In genomic region chr4:113764182-113764581, GRCm38 (mm10) we compare ENCODE assay signal across 19 mouse cellular contexts.
DNase-seq lines count a peak whose midpoint lies in the region; ATAC-seq and TF ChIP-seq lines count a peak whose summit lies in the region.
"Had no signal": no experiment of that assay in that cellular context is flagged by ENCODE, and none has a peak within 500 bp of the region (broad histone marks: within the 10 kb centered on the region; RNA-seq: fewer than 3 reads in every experiment).

No protein-coding gene starts in this region.

- no peak for DNase-seq in lung, postnatal 10 days
- DNase-seq: adrenal gland, adult 2 months; adrenal gland, adult 8-10 months; adrenal gland, postnatal 10 days; adrenal gland, postnatal 14 days; adrenal gland, postnatal 25 days; adrenal gland, postnatal 36 days; B cell, adult 2 months; cerebellum, adult 11 months; cerebellum, adult 11-12 months; cerebellum, adult 18-20 months had no signal

- no peak overlapping the region for H3K4me2 ChIP-seq in intestine, embryonic 15.5 days (replicated peaks)
- no peak overlapping the region for H3K4me2 ChIP-seq in intestine, postnatal 0 days (replicated peaks; ENCODE audit: low read depth)
- no peak overlapping the region for H3K4me2 ChIP-seq in intestine, embryonic 16.5 days (ENCODE audit: low read depth, low read length)

- no peaks in the 10 kb centered on the region for H3K36me3 ChIP-seq in intestine, embryonic 15.5 days
- H3K36me3 ChIP-seq in intestine, postnatal 0 days (ENCODE audit: control insufficient read depth, insufficient read depth), result no peaks in the 10 kb centered on the region
- no peaks in the 10 kb centered on the region for H3K36me3 ChIP-seq in intestine, embryonic 16.5 days (ENCODE audit: control insufficient read depth, insufficient read depth, low read length)
- H3K36me3 ChIP-seq: G1E had no signal

- no peak overlapping the region for H3K4me3 ChIP-seq in intestine, embryonic 15.5 days (replicated peaks)
- H3K4me3 ChIP-seq in intestine, postnatal 0 days (ENCODE audit: low read depth, low read length), result no peak overlapping the region
- H3K4me3 ChIP-seq in intestine, embryonic 16.5 days (ENCODE audit: low read length), result no peak overlapping the region

- peak; percentile 77 for ATAC-seq in intestine, embryonic 15.5 days
- ATAC-seq in intestine, postnatal 0 days, result no peak
- ATAC-seq in intestine, embryonic 16.5 days, result peak; percentile 87
- ATAC-seq: activated CD4-positive, CD25-positive, alpha-beta regulatory T cell, adult 4 months; CD4-positive, CD25-positive, alpha-beta regulatory T cell, adult 4 months; Patski had no signal

- no peaks in the 10 kb centered on the region for H3K4me1 ChIP-seq in intestine, embryonic 15.5 days (replicated peaks)
- no peaks in the 10 kb centered on the region for H3K4me1 ChIP-seq in intestine, postnatal 0 days (replicated peaks; ENCODE audit: control insufficient read depth, insufficient read depth, low read length)
- no peaks in the 10 kb centered on the region for H3K4me1 ChIP-seq in intestine, embryonic 16.5 days (ENCODE audit: control insufficient read depth, insufficient read depth, low read length)

- no peak overlapping the region for H3K27ac ChIP-seq in intestine, embryonic 15.5 days
- no peak overlapping the region for H3K27ac ChIP-seq in intestine, postnatal 0 days (ENCODE audit: low read depth, low read length)
- no peak overlapping the region for H3K27ac ChIP-seq in intestine, embryonic 16.5 days (ENCODE audit: low read length)

- H3K9ac ChIP-seq in intestine, embryonic 15.5 days, result no peak overlapping the region
- H3K9ac ChIP-seq in intestine, postnatal 0 days (ENCODE audit: low read depth, low read length), result no peak overlapping the region
- H3K9ac ChIP-seq in intestine, embryonic 16.5 days (ENCODE audit: low read depth, low read length), result no peak overlapping the region

- WGBS in intestine, embryonic 15.5 days, result 43% methylated on average over 1 of the region's 1 CpGs
- WGBS in intestine, postnatal 0 days, result 28% methylated on average over 1 of the region's 1 CpGs
- WGBS in intestine, embryonic 16.5 days, result 34% methylated on average over 1 of the region's 1 CpGs

- TF ChIP-seq CTCF in intestine, postnatal 0 days (IDR thresholded peaks at IDR 0.05; ENCODE audit: low read depth), result no peak

- no peaks in the 10 kb centered on the region for H3K27me3 ChIP-seq in intestine, embryonic 15.5 days (replicated peaks)
- H3K27me3 ChIP-seq in intestine, postnatal 0 days (replicated peaks; ENCODE audit: control insufficient read depth, insufficient read depth, low read length), result no peaks in the 10 kb centered on the region
- no peaks in the 10 kb centered on the region for H3K27me3 ChIP-seq in intestine, embryonic 16.5 days (replicated peaks; ENCODE audit: control insufficient read depth, insufficient read depth, low read length)
- H3K27me3 ChIP-seq: CH12.LX, Patski had no signal

- no peaks in the 10 kb centered on the region for H3K9me3 ChIP-seq in intestine, embryonic 15.5 days
- H3K9me3 ChIP-seq in intestine, postnatal 0 days (ENCODE audit: control insufficient read depth), result no peaks in the 10 kb centered on the region
- H3K9me3 ChIP-seq in intestine, embryonic 16.5 days (ENCODE audit: control insufficient read depth, low read length), result no peaks in the 10 kb centered on the region
- H3K9me3 ChIP-seq: G1E had no signal
